Mouse (Mus musculus): ENCODE measurements around the gene 1700014D04Rik. TPM values are rescaled to one million over a fixed set of nuclear protein-coding genes. Genes with fewer than 3 reads are reported as not detected.
A peak's percentile ranks its signal among the peaks of the same experiment; 100 is the strongest.
"Not testable (repeated sequence)": the region's sequence is repeated elsewhere in the genome, so short reads cannot be mapped to it uniquely, and the experiment has no call there.

The 1700014D04Rik gene
- polyA plus RNA-seq, 1 experiment from 2014 or later: 0.18 TPM

GRCm38 (mm10) chr13:59766786-59767515, 20.4 kb upstream of the 1700014D04Rik start:
- peaks cover 39% of the 10 kb centered on the region for H3K36me3 ChIP-seq
- H3K9me3 ChIP-seq: no peaks in the 10 kb centered on the region
- WGBS: 83% methylated on average over 11 of the region's 11 CpGs
- H3K27me3 ChIP-seq (ENCODE audit: insufficient read depth, poor library complexity, severe bottlenecking): no peaks in the 10 kb centered on the region
- 0 out of 2 replicates have a peak overlapping the region, but pooled peaks have one; percentile 23 for H3K27ac ChIP-seq
- H3K4me3 ChIP-seq: peak overlapping the region; percentile 84; the same call in 1 of the 2 replicates
- H3K4me1 ChIP-seq (replicated peaks): peaks cover 55% of the 10 kb centered on the region
- DNase-seq (ENCODE audit: low spot score): no peak

GRCm38 (mm10) chr13:59762791-59763190, 16.2 kb upstream of the 1700014D04Rik start:
- Histone ChIP-seq H3K4me3 (no peak overlapping the region), H3K27ac (no peak overlapping the region), H3K27me3 (ENCODE audit: insufficient read depth, poor library complexity, severe bottlenecking) (no peaks in the 10 kb centered on the region), H3K36me3 (peaks cover 71% of the 10 kb centered on the region), H3K4me1 (replicated peaks) (peaks cover 26% of the 10 kb centered on the region), H3K9me3 (no peaks in the 10 kb centered on the region)
- no peak for DNase-seq (ENCODE audit: low spot score)
- 94% methylated on average over 7 of the region's 7 CpGs for WGBS

GRCm38 (mm10) chr13:59756906-59757305, 10.4 kb upstream of the 1700014D04Rik start:
- H3K4me1 ChIP-seq (replicated peaks): no peaks in the 10 kb centered on the region
- DNase-seq (ENCODE audit: low spot score): no peak
- H3K4me3 ChIP-seq: no peak overlapping the region
- no peak overlapping the region for H3K27ac ChIP-seq
- no peaks in the 10 kb centered on the region for H3K9me3 ChIP-seq
- no peaks in the 10 kb centered on the region for H3K27me3 ChIP-seq (ENCODE audit: insufficient read depth, poor library complexity, severe bottlenecking)
- peaks cover 81% of the 10 kb centered on the region for H3K36me3 ChIP-seq
- 87% methylated on average over 7 of the region's 7 CpGs for WGBS

- Histone ChIP-seq H3K27ac (no peak overlapping the region), H3K27me3 (ENCODE audit: insufficient read depth, poor library complexity, severe bottlenecking) (no peaks in the 10 kb centered on the region), H3K9me3 (no peaks in the 10 kb centered on the region), H3K4me3 (no peak overlapping the region), H3K36me3 (peaks cover 22% of the 10 kb centered on the region), H3K4me1 (replicated peaks) (peaks cover 6% of the 10 kb centered on the region; the same call in 1 of the 2 replicates)
- WGBS: 80% methylated on average over 12 of the region's 12 CpGs
- DNase-seq (ENCODE audit: low spot score): no peak
These were observed 3.8 kb upstream of the 1700014D04Rik start for GRCm38 (mm10) chr13:59750310-59750709.

GRCm38 (mm10) chr13:59746164-59746563, 388 bp downstream of the 1700014D04Rik start:
- 77% methylated on average over 6 of the region's 6 CpGs for WGBS
- Histone ChIP-seq H3K9me3 (no peaks in the 10 kb centered on the region), H3K4me3 (no peak overlapping the region), H3K4me1 (replicated peaks) (peaks cover 6% of the 10 kb centered on the region; the same call in 1 of the 2 replicates), H3K36me3 (no peaks in the 10 kb centered on the region), H3K27me3 (ENCODE audit: insufficient read depth, poor library complexity, severe bottlenecking) (no peaks in the 10 kb centered on the region), H3K27ac (no peak overlapping the region)
- no peak for DNase-seq (ENCODE audit: low spot score)

- 90% methylated on average over 6 of the region's 6 CpGs for WGBS
- no peak for DNase-seq (ENCODE audit: low spot score)
- Histone ChIP-seq H3K27ac (no peak overlapping the region), H3K36me3 (no peaks in the 10 kb centered on the region), H3K27me3 (ENCODE audit: insufficient read depth, poor library complexity, severe bottlenecking) (no peaks in the 10 kb centered on the region), H3K4me3 (no peak overlapping the region), H3K9me3 (no peaks in the 10 kb centered on the region), H3K4me1 (replicated peaks) (peaks cover 6% of the 10 kb centered on the region; the same call in 1 of the 2 replicates)
These were observed 1.1 kb downstream of the 1700014D04Rik start for GRCm38 (mm10) chr13:59745462-59745861.

GRCm38 (mm10) chr13:59741697-59742096, 4.9 kb downstream of the 1700014D04Rik start:
- Histone ChIP-seq H3K4me1 (replicated peaks) (peaks cover 2% of the 10 kb centered on the region; the same call in 1 of the 2 replicates), H3K9me3 (no peaks in the 10 kb centered on the region), H3K36me3 (no peaks in the 10 kb centered on the region), H3K4me3 (no peak overlapping the region), H3K27me3 (ENCODE audit: insufficient read depth, poor library complexity, severe bottlenecking) (no peaks in the 10 kb centered on the region), H3K27ac (no peak overlapping the region)
- DNase-seq (ENCODE audit: low spot score): no peak
- WGBS: 83% methylated on average over 10 of the region's 10 CpGs

GRCm38 (mm10) chr13:59741096-59741495, 5.5 kb downstream of the 1700014D04Rik start:
- no peaks in the 10 kb centered on the region for H3K36me3 ChIP-seq
- H3K27me3 ChIP-seq (ENCODE audit: insufficient read depth, poor library complexity, severe bottlenecking): no peaks in the 10 kb centered on the region
- H3K9me3 ChIP-seq: no peaks in the 10 kb centered on the region
- WGBS: 91% methylated on average over 11 of the region's 11 CpGs
- H3K27ac ChIP-seq: no peak overlapping the region
- no peaks in the 10 kb centered on the region for H3K4me1 ChIP-seq (replicated peaks)
- no peak overlapping the region for H3K4me3 ChIP-seq
- DNase-seq (ENCODE audit: low spot score): no peak

- WGBS: 93% methylated on average over 4 of the region's 4 CpGs
- DNase-seq (ENCODE audit: low spot score): no peak
- Histone ChIP-seq H3K27me3 (ENCODE audit: insufficient read depth, poor library complexity, severe bottlenecking) (no peaks in the 10 kb centered on the region), H3K9me3 (no peaks in the 10 kb centered on the region), H3K36me3 (no peaks in the 10 kb centered on the region), H3K4me1 (replicated peaks) (peaks cover 4% of the 10 kb centered on the region; the same call in 1 of the 2 replicates), H3K27ac (no peak overlapping the region), H3K4me3 (no peak overlapping the region)
These were observed 7.2 kb downstream of the 1700014D04Rik start for GRCm38 (mm10) chr13:59739397-59739796.

- 89% methylated on average over 2 of the region's 2 CpGs for WGBS
- Histone ChIP-seq H3K36me3 (no peaks in the 10 kb centered on the region), H3K4me3 (no peak overlapping the region), H3K9me3 (no peaks in the 10 kb centered on the region), H3K27ac (no peak overlapping the region), H3K27me3 (ENCODE audit: insufficient read depth, poor library complexity, severe bottlenecking) (no peaks in the 10 kb centered on the region), H3K4me1 (replicated peaks) (peaks cover 4% of the 10 kb centered on the region; the same call in 1 of the 2 replicates)
- no peak for DNase-seq (ENCODE audit: low spot score)
These were observed 8.1 kb downstream of the 1700014D04Rik start for GRCm38 (mm10) chr13:59738455-59738854.

- Histone ChIP-seq H3K36me3 (no peaks in the 10 kb centered on the region), H3K4me3 (no peak overlapping the region), H3K27ac (no peak overlapping the region), H3K9me3 (no peaks in the 10 kb centered on the region), H3K27me3 (ENCODE audit: insufficient read depth, poor library complexity, severe bottlenecking) (no peaks in the 10 kb centered on the region), H3K4me1 (replicated peaks) (peaks cover 4% of the 10 kb centered on the region; the same call in 1 of the 2 replicates)
- WGBS: 31% methylated on average over 3 of the region's 3 CpGs
- peak; percentile 29 for DNase-seq (ENCODE audit: low spot score)
These were observed 11.4 kb downstream of the 1700014D04Rik start for GRCm38 (mm10) chr13:59735190-59735589.

- WGBS: 39% methylated on average over 6 of the region's 6 CpGs
- not testable (repeated sequence) for H3K27ac ChIP-seq; H3K4me3 ChIP-seq; H3K9me3 ChIP-seq; DNase-seq (ENCODE audit: low spot score); H3K27me3 ChIP-seq (ENCODE audit: insufficient read depth, poor library complexity, severe bottlenecking); H3K36me3 ChIP-seq; H3K4me1 ChIP-seq (replicated peaks)
These were observed 12.2 kb downstream of the 1700014D04Rik start for GRCm38 (mm10) chr13:59734347-59734746.

- Histone ChIP-seq H3K9me3 (no peaks in the 10 kb centered on the region), H3K4me1 (replicated peaks) (peaks cover 4% of the 10 kb centered on the region; the same call in 1 of the 2 replicates), H3K36me3 (no peaks in the 10 kb centered on the region), H3K27me3 (ENCODE audit: insufficient read depth, poor library complexity, severe bottlenecking) (peaks cover 5% of the 10 kb centered on the region), H3K27ac (no peak overlapping the region), H3K4me3 (no peak overlapping the region)
- 76% methylated on average over 4 of the region's 4 CpGs for WGBS
- no peak for DNase-seq (ENCODE audit: low spot score)
These were observed 12.6 kb downstream of the 1700014D04Rik start for GRCm38 (mm10) chr13:59733936-59734335.
